Comparison of ENCODE assay signal across 8 mouse cellular contexts in genomic region chr6:114041911-114042284, GRCm38 (mm10). TPM values are rescaled to one million over a fixed set of nuclear protein-coding genes. Genes with fewer than 3 reads are reported as not detected.
A peak's percentile ranks its signal among the peaks of the same experiment; 100 is the strongest.
DNase-seq lines count a peak whose midpoint lies in the region; ATAC-seq and TF ChIP-seq lines count a peak whose summit lies in the region.

No protein-coding gene starts in this region.

- no peak overlapping the region for H3K9ac ChIP-seq in liver, embryonic 13.5 days

- TF ChIP-seq POLR2A in kidney, adult 2 months (IDR thresholded peaks at IDR 0.05; ENCODE audit: low read depth, low read length) = no peak

- H3K27me3 ChIP-seq in kidney, adult 2 months (replicated peaks; ENCODE audit: control insufficient read depth, insufficient read depth, low read length) = no peaks in the 10 kb centered on the region
- peaks cover 73% of the 10 kb centered on the region for H3K27me3 ChIP-seq in forebrain, embryonic 10.5 days (ENCODE audit: poor library complexity, severe bottlenecking)
- peaks cover 62% of the 10 kb centered on the region for H3K27me3 ChIP-seq in liver, embryonic 13.5 days

- ATAC-seq in liver, embryonic 13.5 days (ENCODE audit: low read depth) = no peak

- H3K4me3 ChIP-seq in kidney, adult 2 months (ENCODE audit: insufficient read depth, low read depth, low read length) = 0 out of 2 replicates have a peak overlapping the region, but pooled peaks have one; percentile 9
- peak overlapping the region; percentile 71 for H3K4me3 ChIP-seq in forebrain, embryonic 10.5 days
- H3K4me3 ChIP-seq in liver, embryonic 13.5 days (replicated peaks) = peak overlapping the region; percentile 16; the same call in 1 of the 2 replicates

- TF ChIP-seq CTCF in kidney, adult 2 months (conservative IDR thresholded peaks at IDR 0.05; ENCODE audit: insufficient read depth, insufficient read length, low read depth, low read length) = no peak

- no peaks in the 10 kb centered on the region for H3K36me3 ChIP-seq in kidney, adult 2 months (ENCODE audit: control insufficient read depth, insufficient read depth, low read length)
- H3K36me3 ChIP-seq in forebrain, embryonic 10.5 days (replicated peaks) = no peaks in the 10 kb centered on the region
- H3K36me3 ChIP-seq in liver, embryonic 13.5 days = no peaks in the 10 kb centered on the region

- peak overlapping the region; percentile 41 for H3K4me2 ChIP-seq in liver, embryonic 13.5 days

- H3K27ac ChIP-seq in kidney, adult 2 months (ENCODE audit: insufficient read depth, low read depth, low read length) = no peak overlapping the region
- H3K27ac ChIP-seq in forebrain, embryonic 10.5 days = peak overlapping the region; percentile 66; the same call in 1 of the 2 replicates
- H3K27ac ChIP-seq in liver, embryonic 13.5 days = no peak overlapping the region

- DNase-seq in kidney, adult 2 months = no peak
- no peak for DNase-seq in kidney, adult 18-20 months
- DNase-seq in adrenal gland, postnatal 14 days = peak; percentile 29
- DNase-seq in forebrain, embryonic 10.5 days (ENCODE audit: extremely low spot score, low spot score) = no peak
- DNase-seq in liver, embryonic 13.5 days = no peak
- DNase-seq in urinary bladder, adult 18-20 months (ENCODE audit: low spot score in 2 of 2) = no peak
- no peak for DNase-seq in urinary bladder, postnatal 10 days (ENCODE audit: low spot score)
- DNase-seq in layer of hippocampus, postnatal 14 days (ENCODE audit: low spot score in 2 of 2) = no peak

- no peaks in the 10 kb centered on the region for H3K9me3 ChIP-seq in forebrain, embryonic 10.5 days
- no peaks in the 10 kb centered on the region for H3K9me3 ChIP-seq in liver, embryonic 13.5 days (replicated peaks)

- WGBS in kidney, adult 2 months = 8% methylated on average over 42 of the region's 52 CpGs
- 3% methylated on average over 10 of the region's 52 CpGs for WGBS in forebrain, embryonic 10.5 days
- 8% methylated on average over 5 of the region's 52 CpGs for WGBS in liver, embryonic 13.5 days (ENCODE audit: insufficient replicate concordance)

- no peaks in the 10 kb centered on the region for H3K4me1 ChIP-seq in kidney, adult 2 months (ENCODE audit: control insufficient read depth, insufficient read depth, low read length)
- H3K4me1 ChIP-seq in forebrain, embryonic 10.5 days = peaks cover 13% of the 10 kb centered on the region
- no peaks in the 10 kb centered on the region for H3K4me1 ChIP-seq in liver, embryonic 13.5 days (replicated peaks)

RNA-seq across cellular contexts. Expression of gene Atp2b2, which starts 0.5 kb away (rescaled TPM):
- polyA plus RNA-seq in kidney, adult 2 months (2012; rRNA removed) = 0.84 TPM in 2 replicates
- total RNA-seq in adrenal gland, postnatal 14 days (2021) = 4.7 and 5.5 TPM in 2 replicates
- polyA plus RNA-seq in forebrain, embryonic 10.5 days (2016; fragmentation: Nextera tagmentation; extraction: Ambion mirVana) = 1.1 and 1.4 TPM in 2 replicates
- 0.58 and 0.72 TPM in 2 replicates for polyA plus RNA-seq in liver, embryonic 13.5 days (2015; fragmentation: Nextera tagmentation; extraction: Ambion mirVana)
- 100 to 1,000 TPM; 310 to 322 TPM for total RNA-seq in layer of hippocampus, postnatal 14 days (2021)

Comparison
In these comparisons a context has a peak if more than half of its experiments do, and no peak if none do; other contexts are left out.
1. H3K4me3 ChIP-seq: peak in every context shown above with its lines; median percentile 71 in forebrain, embryonic 10.5 days; 16 in liver, embryonic 13.5 days; 9 in kidney, adult 2 months.